Mouse (Mus musculus): ENCODE data around the gene Fkbp7.

The Fkbp7 gene

GRCm38 (mm10) chr2:76672966-76673392 is at the start of gene Fkbp7:
TSS of gene Fkbp7 (minus strand) at chr2:76673116.
- peak; percentile 95 for DNase-seq

DNA sequence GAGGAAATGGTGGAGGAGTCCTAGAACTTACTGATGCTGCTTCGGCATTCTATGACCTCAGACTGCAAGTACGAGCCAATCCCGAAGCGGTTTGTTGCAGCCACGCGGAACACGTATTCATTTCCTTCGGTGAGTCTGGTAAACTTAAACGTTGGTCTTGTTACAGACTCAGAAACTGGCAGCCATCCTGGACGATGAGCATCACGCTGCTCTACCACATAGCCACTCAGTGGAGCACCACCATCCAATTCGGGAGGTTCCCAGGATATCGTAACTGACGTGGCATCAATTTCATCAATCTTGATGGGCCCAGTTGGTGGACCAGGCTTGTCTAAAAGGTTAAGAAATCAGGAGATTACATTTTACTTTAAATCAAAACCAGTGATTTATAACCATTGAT is 46.7 kb upstream of the Fkbp7 start:
- DNase-seq: no peak

DNA sequence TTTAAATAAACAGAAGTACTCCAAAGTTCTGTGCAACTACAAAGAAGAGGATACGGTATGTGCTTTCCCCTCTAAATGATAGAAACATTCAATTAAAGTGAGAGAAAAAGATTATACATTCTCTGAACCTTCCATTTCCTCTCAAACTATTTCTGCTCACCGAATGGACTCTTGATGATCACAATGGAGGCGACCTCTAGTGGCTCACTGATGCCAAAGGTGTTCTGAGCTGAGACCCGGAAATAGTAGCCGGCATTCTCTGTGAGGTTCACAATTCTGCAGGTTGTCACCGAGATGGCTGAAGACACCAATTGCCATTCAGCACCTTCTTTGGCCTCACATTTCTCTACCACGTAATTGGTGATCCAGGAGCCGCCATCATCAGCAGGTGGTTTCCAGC is 42.1 kb upstream of the Fkbp7 start:
- DNase-seq: no peak

DNA sequence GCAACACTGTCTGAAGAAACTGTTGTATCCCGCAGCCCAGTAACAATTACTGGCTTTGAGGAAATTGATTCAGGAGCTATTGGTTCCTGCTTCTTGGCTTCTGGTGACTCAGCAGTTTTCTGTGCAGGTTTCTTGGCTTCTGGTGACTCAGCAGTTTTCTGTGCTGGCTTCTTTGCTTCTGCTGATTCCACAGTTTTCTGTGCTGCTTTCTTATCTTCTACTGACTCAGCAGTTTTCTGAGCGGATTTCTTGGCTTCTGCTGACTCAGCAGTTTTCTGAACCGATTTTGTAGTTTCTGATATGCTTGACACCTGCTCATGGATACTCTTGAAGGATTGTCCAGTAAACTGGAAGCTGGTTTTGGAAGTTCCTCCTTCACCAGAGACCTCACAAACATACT is 35.6 kb upstream of the Fkbp7 start:
- no peak for DNase-seq

DNA sequence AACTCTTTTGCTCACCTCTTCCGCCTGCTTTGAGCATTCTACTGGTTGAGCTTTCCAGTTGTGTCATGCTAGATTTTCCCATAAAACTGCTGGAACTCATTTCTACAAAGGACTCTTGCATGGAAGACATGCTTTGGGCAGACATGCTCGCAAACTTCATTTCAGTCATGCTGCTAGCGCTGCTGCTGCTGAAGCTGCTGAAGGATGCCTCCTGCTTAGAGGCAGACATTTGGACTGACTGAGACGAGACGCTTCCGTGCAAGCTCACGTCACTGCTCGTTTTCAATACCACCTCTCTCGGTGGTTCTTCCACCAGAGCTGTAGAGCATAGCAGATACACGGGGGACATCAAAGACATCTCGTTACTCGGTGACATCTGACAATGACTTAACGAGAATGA is 32.7 kb upstream of the Fkbp7 start:
- DNase-seq: no peak

DNA sequence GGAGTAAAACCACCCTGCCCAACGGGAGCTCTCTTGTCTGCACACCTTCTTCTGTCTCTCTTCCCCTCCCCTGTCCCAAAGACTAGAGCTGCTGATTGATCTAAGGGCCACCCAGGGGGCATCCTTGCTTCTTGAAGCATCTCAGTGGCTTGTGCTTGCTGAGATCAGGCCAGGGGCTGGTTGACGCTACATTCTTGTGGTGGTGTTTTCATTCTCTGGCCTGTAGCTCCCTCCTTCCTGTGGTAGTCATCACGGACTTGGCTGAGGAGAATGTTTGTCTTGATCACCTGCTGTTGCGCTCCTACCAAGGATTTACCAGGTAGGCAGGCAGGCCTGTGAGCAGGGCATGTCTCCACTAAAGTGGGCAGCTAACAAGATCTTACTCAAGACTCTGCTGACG is 29.8 kb upstream of the Fkbp7 start:
- DNase-seq: no peak

DNA sequence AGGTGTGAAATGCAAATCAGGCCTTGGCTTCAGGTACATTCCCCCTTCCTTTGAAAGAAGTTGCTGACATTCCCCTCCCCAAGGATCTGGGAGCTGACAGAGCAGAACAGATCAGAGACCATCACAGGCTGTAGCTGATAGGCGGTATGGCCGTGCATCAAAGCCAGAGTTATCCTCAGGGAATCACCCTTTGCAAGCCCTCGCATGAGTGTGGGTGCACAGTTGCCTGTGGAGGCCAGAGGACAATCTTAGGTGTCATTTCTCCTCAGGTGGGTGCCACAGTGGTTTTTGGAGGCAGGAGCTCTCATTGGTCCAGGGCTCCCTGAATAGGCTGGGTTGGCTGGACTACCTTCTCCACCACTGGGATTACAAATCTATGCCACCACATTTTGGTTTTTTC is 29.3 kb upstream of the Fkbp7 start:
- no peak for DNase-seq

- no peak for DNase-seq
These were observed 22.4 kb upstream of the Fkbp7 start for GRCm38 (mm10) chr2:76695290-76695689.

GRCm38 (mm10) chr2:76693765-76694164 is 20.8 kb upstream of the Fkbp7 start:
- DNase-seq: no peak

GRCm38 (mm10) chr2:76690436-76691204 is 17.7 kb upstream of the Fkbp7 start:
- DNase-seq: no peak

GRCm38 (mm10) chr2:76688162-76688561 is 15.2 kb upstream of the Fkbp7 start:
- DNase-seq: no peak

- DNase-seq: no peak
These were observed 14.7 kb upstream of the Fkbp7 start for GRCm38 (mm10) chr2:76687608-76688007.

DNA sequence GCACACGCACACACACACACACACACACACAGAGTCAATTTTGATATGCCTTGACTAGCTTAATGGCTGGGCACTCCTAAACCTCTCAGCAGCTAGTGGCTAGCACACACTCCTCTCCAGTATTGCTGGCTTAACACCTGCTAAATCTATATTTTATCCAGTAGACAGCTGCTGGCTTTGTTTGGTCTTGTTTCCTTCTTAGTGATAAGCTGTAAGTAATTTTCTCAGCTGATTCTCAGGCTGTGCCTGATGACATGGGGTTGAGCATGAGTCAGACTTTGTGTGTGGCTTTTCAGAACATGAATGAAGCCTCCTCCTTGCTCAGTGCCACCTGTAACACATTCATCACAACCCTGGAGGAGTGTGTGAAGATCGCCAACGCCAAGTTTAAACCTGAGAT is 14.1 kb upstream of the Fkbp7 start:
- DNase-seq: no peak

DNA sequence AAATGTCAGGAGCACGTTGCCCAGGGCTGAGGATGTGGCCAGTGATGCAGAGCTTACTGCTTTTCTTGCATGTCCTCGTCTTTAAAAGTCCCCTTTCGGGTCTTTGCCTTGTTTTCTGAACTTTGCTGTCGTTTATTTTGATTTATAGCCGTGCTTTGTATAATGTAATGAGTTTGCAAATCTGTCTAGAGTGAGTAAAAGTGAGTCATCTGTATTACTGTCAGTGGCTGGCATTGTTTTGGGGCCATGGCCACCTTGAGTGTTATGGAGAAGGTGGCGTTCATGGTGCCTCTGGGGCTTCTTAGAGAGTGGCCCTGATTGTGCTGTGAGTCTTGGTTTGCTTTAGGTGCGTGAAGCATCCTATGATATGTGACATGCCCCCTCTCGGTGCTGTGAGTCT is 9.4 kb upstream of the Fkbp7 start:
- no peak for DNase-seq

- peak; percentile 14 for DNase-seq
These were observed 3.7 kb upstream of the Fkbp7 start for GRCm38 (mm10) chr2:76676401-76677226.

DNA sequence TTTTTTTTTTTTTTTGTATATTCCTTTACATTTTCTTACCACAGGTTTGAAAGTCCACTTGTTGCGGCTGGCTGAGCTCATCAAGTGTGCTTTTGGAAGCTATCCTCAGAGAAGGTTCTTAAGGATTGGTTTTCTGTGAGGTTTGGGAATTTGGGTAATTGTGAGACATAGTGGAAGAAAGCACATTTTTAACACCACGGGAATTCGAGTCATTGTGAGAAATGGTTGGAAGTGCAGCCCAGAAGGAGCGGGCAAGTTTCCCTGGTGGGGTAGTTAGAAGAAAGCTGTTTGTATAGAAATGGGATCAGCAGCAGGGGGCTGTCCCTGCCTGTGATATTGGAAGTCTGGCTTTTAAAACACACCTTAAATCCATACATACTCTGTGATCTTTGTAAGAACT is 3.0 kb upstream of the Fkbp7 start:
- peak; percentile 24 for DNase-seq

- DNase-seq: peak; percentile 31
These were observed 2.5 kb upstream of the Fkbp7 start for GRCm38 (mm10) chr2:76675451-76675850.

GRCm38 (mm10) chr2:76674725-76675427 is 2.0 kb upstream of the Fkbp7 start, which contains the start of gene Plekha3:
TSS of gene Plekha3 (plus strand) at chr2:76675281.
- peak; percentile 80 for DNase-seq

DNA sequence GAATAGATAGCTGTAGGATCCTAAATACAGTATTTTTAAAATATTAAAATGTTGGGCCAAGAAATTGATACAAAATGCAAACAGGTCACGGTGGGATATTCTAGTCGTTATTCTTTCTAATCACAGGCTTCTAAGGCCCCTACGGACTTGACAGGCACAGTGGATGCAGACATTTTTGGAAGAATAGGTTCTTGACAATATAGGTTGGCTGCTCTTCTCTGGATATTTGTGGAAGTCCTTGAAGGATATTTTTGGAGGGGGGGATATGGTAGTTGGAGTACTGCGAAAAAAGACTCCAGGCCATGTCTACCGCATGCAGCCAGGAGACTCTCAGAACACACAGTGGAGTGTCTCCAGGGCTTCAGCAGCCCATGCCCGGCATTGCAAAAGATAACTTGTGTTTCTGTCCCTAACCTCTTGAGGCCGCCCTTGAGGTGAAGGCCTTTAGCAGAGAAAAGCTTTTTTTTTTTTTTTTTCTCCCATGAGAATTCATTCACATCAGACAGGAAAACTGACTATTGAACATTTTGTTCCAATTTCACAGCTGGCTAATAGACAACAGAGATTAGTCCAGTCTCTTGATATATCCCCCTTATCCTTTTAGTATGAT is 661 bp upstream of the Fkbp7 start:
- DNase-seq: peak; percentile 32

- no peak for DNase-seq
These were observed 676 bp downstream of the Fkbp7 start for GRCm38 (mm10) chr2:76672134-76672745.

DNA sequence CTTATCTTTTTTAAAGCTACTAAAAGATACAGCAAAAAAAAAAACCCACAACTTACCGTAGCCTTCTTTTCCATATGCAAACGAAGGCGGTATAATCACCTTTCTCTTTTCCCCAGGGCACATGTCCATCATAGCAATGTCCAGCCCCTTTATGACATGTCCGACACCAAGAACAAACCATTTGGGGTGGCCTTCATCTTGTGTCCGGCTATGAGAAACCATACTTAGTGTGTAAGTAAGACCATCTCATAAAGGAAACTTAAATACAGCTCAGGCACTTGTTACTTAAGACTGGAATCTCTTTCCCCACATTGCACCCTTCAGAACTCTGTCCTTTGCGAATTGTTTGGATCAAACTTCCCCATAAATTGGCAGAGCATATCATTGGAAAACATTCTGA is 1.3 kb downstream of the Fkbp7 start:
- DNase-seq: peak; percentile 21

DNA sequence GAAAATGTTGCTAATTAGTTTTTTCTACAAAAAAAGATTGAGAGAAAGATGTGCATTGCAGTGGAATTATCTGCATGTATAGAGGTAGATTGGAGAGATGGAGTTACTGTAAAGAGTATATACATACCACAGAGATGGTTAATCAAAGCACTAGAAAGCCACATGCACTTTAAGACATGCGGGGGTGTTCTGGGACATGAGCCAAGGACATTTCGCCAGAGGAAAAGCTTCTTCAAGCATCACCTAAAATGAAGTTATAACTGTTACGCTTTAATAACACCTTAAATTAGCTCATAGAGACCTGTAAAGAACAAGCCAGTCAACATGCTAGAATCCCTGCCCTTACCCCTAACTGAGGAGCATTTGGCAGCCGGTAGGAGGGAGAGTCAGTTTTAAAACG is 5.7 kb downstream of the Fkbp7 start:
- DNase-seq: no peak

- DNase-seq: no peak
These were observed 7.4 kb downstream of the Fkbp7 start for GRCm38 (mm10) chr2:76665531-76665930.

Data from cerebellum, adult 9-10 months (tissue).